Mouse (Mus musculus) spleen, embryonic (tissue): ENCODE results near the gene Sstr3.

Experiments
- CTCF ChIA-PET: fragments of 350-600 bp; sonication (Branson Sonifier 250); formaldehyde crosslinking; loops from one replicate; lab custom pipeline; 2022; lab: Charles Lee

Sstr3 gene

DNA sequence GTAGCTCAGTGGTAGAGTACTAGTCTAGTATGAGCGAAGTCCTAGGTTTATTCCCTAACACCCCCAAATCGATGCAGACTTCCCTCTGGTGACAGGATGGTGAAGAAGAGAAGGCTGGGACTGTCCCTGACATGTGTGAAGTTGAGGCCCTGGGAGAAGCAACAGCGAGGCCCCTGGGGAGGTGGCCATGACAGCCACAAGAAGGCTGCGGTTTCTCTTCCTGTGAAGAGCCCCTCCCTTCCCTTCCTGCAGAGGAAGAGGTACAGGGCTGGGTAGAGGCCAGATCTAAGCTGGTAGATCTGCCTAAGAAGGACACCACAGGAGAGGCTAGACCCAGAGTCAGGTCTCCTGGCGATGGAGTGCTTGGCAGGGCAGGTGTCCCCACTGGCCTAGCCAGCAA, 19.5 kb upstream of the Sstr3 start:
- CTCF ChIA-PET, result interaction anchor here (0.9 kb wide), 1 partner anchor 12 kb away, joined by 3 read pairs; no protein-coding TSS in a partner anchor

DNA sequence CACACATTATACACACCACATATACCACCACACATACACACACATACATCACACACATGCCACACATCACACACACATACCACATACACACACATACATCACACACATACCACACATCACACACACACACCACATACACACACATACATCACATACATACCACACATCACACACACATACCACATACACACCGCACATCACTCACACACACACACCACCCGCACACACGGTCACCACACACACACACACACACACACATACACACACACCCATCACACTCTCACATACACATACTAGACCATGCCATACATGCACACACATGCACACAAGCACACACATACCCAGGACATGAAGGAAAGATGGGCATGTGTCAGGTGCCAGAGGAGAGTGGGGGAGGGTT, 18.9 kb upstream of the Sstr3 start:
- CTCF ChIA-PET, result interaction anchor here (0.9 to 1.3 kb wide), 2 partner anchors 13 to 19 kb away, joined by 3 to 5 read pairs; no protein-coding TSS in a partner anchor

DNA sequence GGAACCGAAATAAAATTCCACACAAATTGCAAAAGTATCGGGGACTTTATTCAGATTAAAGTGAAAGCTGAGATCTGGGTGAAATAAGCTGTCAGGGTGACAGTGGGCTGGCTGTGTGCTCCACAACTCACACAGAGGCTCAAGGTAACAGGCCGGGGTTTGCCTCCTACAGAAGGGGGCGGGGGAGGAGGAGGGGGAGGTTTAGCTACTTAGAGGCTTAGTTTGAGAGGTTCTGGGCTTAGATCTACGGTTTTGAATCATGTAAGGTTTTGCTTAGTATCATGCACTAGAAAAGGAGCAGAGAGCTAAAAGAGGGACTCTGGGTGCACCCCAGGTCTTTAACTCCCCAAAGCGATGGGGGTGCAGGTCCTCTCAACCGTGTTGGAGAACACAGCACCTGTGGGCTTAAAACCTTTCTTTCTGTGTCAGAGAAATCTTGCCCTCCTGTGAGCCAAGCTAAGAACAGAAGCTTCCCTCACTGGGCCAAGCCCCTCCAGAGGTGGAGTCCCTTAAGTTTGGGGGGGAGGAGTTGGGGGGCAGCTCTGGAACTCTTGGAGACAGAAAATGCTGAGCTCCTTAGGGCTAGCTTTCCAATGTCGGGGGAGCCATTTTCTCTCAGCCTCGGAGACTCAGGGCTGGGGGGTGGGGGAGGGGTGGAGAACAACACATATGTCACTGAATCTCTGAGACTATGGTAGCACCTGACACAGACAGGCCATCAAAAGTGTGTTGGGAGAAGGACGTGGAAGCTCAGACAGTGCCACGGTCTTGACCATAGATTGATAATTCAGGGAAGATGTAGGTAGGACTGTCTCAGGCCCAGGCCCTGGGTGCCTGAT, 14.9 kb upstream of the Sstr3 start:
- CTCF ChIA-PET, result interaction anchor here (0.6 to 1.5 kb wide), 4 partner anchors 10 to 131 kb away, joined by 3 to 10 read pairs (median 4); partner anchors contain the start of gene Kctd17

DNA sequence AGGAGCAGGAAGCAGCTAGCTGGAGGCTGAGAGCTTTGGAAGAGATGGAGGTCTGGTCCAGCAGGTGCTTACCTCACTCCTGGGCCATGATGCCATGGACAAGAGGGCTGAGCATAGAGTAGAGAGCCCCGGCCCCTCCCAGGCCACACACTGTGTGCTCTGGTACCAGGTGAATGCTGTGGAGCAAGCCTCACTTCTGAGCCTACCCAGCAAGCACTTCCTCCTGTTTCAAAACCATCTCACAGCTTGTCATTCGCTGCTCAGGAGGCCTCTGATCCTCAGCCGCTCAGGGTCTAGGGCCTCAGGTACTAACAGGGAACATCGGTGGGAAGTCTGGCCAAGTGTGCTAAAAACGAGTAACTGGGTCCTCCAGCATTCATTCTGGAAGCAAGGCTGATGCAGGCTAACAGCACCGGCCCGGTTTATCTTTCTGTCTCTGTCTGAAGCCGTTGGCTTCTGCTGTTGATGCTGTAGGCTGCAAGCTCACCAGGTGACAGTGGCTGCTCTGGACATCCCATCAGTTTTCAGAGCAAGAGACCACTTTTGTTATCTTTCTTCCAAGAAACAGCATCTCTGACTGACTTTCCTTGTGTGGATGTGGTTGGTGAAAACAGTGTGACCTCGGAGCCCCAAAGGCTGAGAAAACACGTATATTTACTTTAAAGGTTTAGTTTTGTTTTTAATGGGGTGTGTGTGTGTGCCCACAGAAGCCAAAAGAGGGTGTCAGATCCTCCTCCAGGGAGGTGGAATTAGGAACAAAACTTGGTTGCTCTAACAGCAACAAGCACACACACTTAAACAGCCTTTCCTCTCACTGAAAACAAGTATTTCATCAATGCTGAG, 13.4 kb upstream of the Sstr3 start:
- CTCF ChIA-PET, result interaction anchor here (0.5 to 1.2 kb wide), 2 partner anchors 12 to 15 kb away, joined by 3 to 7 read pairs; partner anchors contain the start of gene Rac2

DNA sequence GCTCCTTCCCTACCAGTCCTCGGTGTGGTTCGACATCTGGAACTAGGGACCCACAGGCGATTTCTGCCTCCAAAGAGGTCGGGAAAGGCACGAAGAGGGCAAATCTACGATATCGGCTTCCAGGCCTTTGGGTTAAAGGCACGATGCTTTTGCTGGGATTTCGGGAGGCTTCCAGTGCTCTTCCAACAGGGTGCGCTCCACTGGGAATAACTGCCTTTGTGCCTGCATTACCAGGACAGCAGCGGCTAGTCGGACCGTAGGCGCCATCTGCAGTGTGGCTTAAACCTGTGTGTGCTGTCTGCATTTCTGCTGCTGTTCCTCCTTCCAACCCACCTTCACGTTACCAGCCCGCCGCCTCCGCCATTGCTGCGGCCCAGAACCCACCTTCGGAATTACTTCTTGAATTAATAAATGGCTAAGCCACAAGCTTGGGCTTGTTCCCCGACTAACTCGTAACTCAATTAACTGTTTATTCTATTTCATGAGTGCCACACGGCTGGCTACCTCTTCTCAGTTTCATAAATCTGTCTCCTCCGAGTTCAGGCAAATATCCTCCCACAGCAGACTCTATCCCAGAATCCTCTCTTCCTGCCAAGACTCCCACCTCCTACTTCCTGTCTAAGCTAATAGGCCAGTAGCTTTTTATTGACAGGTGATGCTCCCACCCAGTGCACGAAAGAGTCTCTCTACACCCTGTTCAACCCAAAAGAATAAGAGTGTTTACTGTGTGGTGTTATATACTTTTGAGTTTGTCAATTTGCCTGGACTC, 10.2 kb upstream of the Sstr3 start:
- CTCF ChIA-PET, result no interaction called here

DNA sequence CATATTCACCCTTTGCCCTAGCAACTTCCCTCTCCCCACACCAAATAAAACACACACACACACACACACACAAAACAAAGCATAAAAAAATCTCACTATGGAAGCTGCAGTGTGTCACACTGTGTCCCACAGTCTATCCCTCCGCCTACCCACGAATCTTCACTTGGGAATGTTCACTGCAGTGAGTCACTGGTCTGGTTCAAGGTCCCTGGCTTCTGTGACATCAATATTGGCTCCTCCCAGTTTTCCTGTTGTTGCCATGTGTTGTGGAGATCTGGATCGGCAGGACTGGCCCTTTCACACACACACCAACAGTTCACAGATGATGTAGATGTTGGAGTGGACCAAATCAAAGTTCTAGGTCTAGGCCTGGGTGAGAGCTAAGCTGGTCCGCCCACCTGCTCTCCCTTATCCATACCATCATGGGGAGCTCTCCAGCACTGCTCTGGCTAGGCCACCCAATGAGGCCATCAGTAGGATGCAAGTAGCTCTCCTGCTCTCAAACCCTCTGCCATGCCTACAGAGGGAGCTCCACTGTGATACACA, 4.8 kb upstream of the Sstr3 start:
- CTCF ChIA-PET, result interaction anchor here (1.4 kb wide), 1 partner anchor 11 kb away, joined by 4 read pairs; no protein-coding TSS in a partner anchor

DNA sequence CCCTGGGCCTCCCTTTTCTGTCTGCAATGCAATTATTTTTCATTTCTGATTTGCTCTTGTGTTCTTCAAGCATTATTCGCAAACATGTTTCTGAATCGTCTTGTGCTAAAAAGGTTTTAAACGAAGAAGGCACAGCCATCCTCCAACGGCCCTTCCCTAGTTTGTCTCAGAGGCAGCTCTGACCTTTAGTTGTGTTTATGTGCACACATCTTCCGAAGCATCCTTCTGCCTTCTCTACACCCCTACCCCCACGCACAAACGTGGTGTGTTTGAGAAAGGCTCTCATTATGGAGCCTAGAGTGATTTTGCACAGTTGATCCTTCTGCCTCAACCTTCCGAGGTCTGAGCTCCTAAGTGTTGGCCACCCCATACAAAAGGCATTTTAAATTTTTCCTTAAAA, 4.2 kb upstream of the Sstr3 start:
- CTCF ChIA-PET, result interaction anchor here (0.7 to 1.4 kb wide), 2 partner anchors 12 to 45 kb away, joined by 3 to 4 read pairs; no protein-coding TSS in a partner anchor

DNA sequence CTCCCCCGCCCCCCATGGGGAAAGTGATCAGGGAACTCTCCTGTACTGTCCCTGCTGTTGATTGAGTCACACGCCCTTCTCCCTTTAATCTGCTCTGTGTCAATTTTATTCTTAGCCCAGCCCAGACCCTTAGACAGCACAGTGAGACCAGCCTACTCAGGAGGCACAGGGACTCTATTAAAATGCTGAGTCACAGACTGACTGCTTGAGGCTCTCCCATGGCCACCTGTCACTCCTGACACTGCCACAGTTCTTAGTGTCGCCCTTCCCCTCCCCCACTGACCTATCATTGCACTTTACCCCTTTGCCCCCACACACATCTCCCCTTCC, 3.8 kb upstream of the Sstr3 start:
- CTCF ChIA-PET, result interaction anchor here (0.7 kb wide), 1 partner anchor 45 kb away, joined by 3 read pairs; no protein-coding TSS in a partner anchor

DNA sequence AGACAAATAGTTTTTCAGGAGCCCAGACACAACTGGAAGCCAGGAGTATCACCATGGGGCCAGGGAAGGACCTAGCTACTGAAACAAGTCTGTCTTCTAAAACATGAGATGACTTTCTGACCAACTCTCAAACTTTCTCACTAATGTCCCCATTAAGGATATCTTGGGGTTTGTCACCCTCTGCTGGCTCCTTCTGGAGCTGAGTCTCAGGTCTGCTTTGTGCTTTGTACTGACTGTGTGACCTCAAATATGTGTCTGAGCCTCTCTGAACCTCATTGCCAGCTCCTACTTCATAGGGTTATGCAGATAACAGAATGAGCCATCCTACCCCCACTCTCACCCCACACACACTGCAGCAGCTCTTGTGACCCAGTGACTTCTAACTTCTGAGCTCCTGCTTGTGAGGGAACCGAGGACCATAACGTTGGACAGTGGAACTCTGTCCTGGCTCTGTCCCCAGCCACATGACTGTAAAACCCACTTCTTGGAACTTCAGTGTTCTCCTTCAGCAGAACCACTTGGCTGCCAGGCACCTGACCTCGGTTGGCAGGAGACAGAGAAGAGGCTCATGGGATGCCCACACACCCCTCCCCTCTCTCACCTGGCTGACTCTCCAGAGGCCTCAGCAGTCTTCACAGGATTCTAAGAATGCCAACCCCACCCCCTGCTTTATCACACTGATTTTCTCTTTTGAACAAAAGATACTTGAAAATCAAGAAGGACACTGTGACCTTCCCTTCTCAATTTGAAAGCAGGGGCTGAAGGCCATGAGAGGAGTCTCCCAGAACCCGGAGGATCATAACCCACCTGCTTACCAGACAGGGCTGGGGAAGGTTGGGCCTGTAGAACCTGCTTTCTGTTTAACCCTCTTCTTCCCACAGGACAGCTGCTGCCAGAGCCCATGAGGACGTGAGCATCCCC, 3.2 kb upstream of the Sstr3 start:
- CTCF ChIA-PET, result interaction anchor here (0.5 to 0.7 kb wide), 2 partner anchors 44 to 48 kb away, joined by 3 to 4 read pairs; no protein-coding TSS in a partner anchor

DNA sequence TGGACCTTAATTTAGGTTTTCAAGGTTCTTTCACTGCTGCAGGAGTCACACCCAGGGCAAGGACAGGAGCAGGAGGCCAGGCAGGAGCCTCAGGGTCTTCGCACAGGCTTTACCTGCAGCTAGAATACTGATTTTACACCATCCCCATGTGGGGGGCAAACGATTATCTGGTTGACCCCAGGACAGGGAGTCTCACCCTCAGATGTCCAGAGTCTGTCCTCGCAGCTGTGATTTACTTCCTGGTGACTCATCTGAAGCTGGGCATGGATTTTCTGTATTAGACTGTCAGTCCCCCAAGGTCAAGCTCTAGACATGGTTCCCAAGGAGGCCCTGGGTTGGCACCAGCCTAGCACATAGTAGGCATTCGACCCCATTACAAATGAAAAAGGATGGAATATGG, 1.6 kb upstream of the Sstr3 start:
- CTCF ChIA-PET, result interaction anchor here (0.6 kb wide), 1 partner anchor 283 kb away, joined by 4 read pairs; no protein-coding TSS in a partner anchor

DNA sequence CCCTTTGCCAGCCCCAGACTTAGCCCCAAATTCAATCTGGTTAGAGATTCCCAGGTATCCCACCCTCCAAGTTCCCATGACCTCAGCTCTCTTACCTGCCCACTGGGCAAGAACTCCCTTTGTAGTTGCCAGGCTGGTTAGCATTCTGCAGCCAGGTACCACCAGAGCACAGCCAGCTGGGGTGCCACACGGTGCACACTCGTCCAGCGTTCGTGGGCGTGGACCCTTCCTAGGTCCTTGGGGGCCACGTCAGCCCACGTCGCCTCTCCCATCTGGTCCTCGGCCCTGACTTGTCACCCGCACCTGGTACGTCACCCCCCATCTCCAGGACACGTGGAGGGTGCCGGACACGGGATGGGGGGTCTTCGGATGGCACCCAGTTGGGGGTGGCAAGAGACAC, 444 bp downstream of the Sstr3 start:
- CTCF ChIA-PET, result interaction anchor here (0.7 kb wide), 1 partner anchor 12 kb away, joined by 3 read pairs; no protein-coding TSS in a partner anchor

DNA sequence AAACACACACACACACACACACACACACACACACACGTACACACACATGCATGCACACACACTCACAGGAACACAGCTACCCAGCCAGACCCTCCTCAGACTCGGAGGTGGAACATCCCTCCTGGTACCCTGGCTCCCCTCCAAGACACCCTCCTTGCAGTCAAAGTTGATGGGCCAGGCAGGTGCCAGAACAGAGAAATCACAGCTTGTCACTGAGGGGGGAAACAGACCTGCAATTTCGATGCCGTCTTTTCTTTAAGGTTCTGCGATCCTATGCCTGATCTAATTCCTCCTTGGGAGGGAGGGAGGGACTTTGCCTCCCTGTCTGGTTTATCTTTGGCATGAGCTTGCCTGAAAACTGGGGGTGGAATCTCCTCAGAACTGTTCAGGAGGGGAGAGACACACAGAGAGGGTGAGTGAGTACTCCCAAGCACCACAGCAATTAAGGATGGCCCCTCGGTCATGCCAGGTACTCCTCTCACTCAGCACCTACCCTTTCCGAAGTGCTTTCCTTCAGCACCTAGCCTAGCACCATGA, 1.6 kb downstream of the Sstr3 start:
- CTCF ChIA-PET, result no interaction called here

DNA sequence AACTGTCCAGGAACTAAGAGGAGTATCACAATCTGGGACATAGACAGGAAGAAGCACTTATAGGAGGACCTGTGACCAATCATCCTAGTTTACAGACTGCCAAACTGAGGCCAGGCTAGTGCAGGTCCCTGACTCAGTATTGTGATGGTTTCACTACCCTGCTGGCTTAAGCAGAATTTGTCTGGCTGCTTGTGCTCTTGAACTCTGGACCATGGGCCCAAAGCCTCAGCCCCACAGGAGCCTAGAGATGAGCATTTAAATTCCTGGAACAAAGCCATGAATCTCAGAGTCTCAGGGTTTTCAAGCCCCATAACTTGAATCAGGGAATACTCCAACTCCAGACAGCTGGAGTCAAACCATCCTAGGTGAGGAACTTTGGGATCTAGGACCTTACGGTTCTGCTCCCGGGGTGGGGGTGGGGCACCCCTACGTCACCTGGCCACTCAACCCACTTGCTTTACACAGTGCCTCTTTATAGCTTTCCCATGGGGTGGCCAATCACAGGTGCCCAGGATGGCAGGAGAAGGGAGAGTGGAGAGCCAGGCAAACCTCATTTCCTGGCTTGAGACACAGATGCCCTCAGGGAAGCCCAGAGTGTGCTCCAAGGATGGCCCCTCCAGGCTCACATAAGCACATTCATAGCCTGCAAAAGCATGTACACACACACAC, 2.3 kb downstream of the Sstr3 start:
- CTCF ChIA-PET, result interaction anchor here (0.7 kb wide), 1 partner anchor 611 kb away, joined by 5 read pairs; no protein-coding TSS in a partner anchor

DNA sequence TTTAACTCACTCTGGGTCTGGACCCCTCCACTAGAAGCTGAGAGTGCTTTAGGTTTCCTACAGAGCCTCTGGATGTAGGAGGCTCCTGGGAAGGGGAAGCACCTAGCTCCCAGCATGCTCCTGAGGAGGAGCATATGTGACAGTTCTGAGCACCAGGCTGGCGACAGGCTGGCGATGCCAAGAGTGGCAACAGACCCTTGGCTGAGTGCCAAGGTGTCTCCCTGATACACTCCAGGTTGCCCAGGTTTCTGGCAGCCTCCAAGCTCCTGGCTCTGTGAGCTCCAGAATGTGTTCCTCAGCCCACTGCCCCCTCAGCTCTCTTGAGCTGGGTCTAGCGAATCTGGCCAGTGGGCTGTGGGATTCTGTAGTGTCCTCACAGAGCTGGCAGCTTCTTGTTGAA, 2.9 kb downstream of the Sstr3 start:
- CTCF ChIA-PET, result interaction anchor here (0.7 kb wide), 1 partner anchor 610 kb away, joined by 5 read pairs; no protein-coding TSS in a partner anchor

DNA sequence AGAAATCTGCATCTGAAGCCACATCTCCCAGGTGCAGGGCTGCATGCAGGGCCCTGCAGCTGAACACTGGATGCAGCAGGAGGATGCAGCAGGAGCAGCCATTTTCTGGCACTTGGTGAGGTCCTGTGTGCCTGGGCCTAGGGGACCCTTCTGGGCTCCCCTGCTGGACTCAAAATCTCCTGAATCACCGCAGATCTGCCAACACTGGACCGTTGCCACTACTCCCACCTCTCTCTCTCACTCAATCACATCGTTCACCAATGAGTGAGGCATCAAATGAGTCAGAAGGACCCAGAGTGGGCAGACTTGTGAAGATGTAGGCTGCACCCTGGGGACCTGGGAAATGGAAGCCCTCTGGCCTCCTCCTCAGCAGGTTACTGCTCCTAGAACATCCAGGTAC, 3.4 kb downstream of the Sstr3 start:
- CTCF ChIA-PET, result no interaction called here

DNA sequence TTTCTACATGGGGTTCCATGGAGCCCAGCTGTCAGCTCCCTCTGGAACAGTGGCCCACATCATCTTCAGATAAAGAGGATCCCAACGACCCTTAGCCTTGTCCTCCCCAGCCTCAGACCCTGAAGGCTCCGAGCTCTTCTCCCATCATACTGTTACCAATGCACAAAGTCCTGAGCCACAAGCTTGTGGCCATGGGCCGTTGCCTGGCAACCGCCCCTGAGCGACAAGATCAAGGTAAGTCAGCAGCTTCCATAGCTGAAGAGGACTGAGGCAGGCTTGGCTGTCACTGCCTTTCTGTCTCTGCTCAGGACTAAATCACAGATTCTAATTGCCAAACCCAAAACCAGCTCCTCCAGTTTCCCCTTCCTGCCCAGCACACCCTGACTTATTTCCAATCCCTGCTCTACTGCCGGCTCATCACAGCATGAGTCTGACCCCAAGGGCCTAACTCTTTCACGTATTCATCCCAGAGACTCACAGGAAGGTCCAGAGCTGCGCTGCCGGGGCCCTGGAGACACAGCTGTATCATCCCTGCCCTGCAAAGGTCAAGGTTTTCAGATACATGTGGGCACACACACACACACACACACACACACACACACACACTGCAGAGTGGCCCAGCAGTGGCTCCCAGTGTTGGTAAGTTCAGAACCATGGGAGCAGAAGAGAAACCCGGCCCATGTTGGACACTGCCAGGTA, 8.6 kb downstream of the Sstr3 start:
- CTCF ChIA-PET, result no interaction called here

DNA sequence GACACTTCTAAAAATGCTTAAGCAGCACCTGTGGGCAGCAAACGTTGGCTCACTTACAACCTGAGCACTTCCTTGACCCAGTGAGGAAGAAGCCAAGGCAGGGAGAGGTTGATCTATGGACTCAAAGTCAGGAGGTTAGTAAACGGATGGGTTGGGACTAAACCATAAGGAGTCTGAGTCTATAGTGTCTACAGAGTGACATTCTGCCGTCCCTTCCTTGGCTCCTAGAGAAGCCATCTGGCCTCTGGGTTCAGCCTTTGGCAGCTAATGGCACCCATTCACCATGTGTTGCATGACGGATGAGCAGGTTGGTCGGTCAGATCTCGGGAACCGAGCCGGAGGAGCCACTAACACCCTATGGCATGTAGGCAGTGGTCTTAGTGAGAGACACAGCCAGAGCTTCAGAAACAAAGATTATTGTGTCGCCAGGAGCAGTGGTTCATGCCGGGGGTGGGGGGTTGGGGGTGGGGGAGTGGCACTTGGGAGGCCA, 11.1 kb downstream of the Sstr3 start:
- CTCF ChIA-PET, result interaction anchor here (0.6 kb wide), 1 partner anchor 9 kb away, joined by 3 read pairs; no protein-coding TSS in a partner anchor
